Mouse (Mus musculus) urinary bladder, postnatal 14 days (tissue): ENCODE data around the gene Lrrc41.

Source experiments
- DNase-seq: peaks from one replicate; pipeline ENCODE4 v3.0.0; 2021; ENCODE audit warnings: low spot score

Gene Lrrc41

GRCm38 (mm10) chr4:116143891-116144717, 69.0 kb downstream of the Lrrc41 start:
- peak; percentile 68 for DNase-seq
